Mouse (Mus musculus): Measurements from ENCODE around the gene Gng7.
A peak's percentile ranks its signal among the peaks of the same experiment; 100 is the strongest.

The Gng7 gene

DNA sequence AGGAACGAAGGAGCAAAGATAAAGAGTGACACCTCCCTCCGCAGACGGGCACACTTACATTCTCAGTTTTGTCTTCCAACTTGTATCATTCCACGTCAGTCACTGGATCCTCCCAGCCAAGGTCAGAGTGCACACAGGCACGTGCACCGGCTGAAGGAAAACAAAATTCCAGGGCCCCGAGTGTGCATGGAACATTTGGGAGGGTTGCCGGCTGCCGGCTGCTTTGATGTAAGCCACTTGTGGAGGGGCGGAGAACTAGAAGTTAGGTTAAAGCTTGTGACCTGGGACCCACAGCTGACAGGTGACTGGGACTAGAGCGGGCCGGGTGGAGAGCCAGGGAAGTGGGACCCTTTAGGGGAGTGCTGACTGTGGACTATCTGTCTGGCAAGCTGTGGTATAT lies 48.4 kb downstream of the Gng7 start:
- no peak for DNase-seq

DNA sequence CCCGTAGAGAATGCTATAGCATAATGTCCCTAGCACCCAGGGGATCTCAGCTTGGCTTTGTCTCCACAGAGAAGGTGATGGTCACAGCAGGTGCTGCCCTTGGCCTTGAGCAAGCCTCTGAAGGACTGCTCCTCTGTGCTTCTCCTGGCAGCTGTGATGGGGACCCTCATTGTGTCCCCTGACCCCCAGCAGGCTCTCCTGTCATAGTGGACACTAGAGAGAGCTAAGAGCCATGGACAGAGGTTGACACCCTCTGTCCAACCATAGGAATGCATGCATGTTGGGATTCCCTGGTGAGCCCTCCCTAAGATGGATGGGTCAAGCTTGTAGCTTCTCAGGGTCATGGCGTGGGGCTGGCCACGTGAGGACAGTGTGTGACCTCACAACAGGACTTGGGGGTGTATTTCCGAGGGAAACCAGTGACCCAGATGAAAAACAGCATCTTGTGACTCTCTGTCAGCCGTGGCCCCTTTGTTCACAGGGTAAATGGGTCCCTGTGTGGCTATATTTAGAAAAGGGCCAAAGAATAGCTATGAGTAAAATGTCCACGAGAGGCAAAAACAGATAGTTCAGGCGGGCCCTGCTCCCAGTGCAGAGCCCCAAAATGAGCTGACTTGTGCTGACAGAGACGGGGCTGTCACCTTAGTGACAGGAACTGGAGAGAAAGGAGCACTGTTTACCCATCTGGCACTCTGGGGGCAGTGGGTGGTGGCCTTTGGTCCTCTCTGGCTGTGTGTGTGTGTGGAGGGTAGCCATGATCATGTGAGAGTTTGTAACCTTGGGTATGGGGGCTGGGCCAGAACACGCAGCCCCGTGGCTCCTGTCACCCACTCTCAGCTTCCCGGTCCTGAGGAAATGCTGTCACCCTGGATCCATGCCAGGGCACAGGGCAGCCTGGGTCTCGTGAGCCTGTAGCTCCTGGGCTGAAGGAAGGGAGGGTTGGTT lies 51.4 kb downstream of the Gng7 start:
- peak; percentile 57 for DNase-seq

- DNase-seq, result no peak
Measured at GRCm38 (mm10) chr10:80962585-80962984, 52.2 kb downstream of the Gng7 start.

DNA sequence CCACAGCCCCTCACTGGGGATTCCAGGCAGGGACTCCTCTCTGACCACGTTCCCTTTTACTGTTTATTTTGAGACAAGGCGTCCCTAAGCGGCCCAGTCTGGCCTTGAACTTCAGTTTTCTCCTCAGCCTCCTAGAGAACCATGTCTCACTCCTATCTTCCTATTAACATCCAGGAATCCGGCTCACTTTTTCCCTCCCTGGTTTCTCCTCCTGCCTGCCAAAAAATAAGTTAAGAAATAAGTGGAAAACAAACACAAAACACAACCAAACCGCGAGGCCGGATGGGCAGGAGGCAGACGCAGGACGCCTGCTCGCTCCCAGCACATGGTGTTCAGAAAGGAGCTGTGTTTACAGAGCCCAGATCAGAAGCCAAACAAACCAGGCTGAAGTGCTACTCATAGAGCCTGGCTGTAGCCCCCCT lies 52.7 kb downstream of the Gng7 start:
- DNase-seq, result no peak

GRCm38 (mm10) chr10:80960551-80961508 lies 53.9 kb downstream of the Gng7 start:
- peak; percentile 56 for DNase-seq

GRCm38 (mm10) chr10:80958979-80959637 lies 55.6 kb downstream of the Gng7 start:
- no peak for DNase-seq

DNA sequence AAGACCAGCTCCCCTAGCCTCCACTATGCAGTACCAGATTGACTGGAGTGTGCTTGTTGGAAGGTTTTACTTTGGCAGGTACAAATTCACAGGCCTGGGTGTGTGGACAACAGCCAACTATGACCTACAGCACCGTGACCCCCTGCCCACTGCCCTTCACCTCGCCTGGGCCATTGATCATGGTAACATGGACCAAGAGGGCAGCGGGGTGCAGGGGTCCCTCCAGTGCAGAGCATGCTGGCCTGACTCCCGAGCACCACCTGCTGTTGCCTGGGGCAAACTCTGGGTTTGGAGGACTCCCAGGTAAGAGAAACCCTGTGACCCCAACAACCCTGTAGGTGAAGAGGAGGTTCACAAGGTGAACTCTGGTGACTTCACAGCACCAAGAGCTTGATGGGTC lies 57.0 kb downstream of the Gng7 start:
- DNase-seq, result no peak

DNA sequence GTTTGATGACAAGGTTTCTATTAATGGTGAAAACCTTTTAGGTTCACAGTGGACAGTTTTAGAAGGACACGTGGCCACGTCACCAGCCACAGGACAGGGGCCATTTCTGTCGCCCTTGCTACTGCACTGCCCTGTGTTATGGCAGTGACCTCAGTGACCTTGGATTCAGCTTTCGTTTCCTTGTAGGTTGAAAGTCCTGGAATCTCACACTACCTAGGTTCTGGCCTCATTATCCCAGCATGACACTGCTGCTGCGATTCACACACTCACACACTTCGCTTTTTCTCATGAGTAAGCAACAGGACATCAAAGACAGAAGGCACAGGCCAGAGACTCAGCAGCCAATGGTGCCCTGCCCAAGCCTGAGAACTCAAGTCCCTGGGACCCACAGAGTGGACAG lies 57.8 kb downstream of the Gng7 start:
- DNase-seq, result no peak

- DNase-seq, result no peak
Measured at GRCm38 (mm10) chr10:80956385-80956784, 58.4 kb downstream of the Gng7 start.

GRCm38 (mm10) chr10:80955536-80955935 lies 59.2 kb downstream of the Gng7 start:
- DNase-seq, result peak; percentile 85

- no peak for DNase-seq
Measured at GRCm38 (mm10) chr10:80954843-80955242, 59.9 kb downstream of the Gng7 start.

DNA sequence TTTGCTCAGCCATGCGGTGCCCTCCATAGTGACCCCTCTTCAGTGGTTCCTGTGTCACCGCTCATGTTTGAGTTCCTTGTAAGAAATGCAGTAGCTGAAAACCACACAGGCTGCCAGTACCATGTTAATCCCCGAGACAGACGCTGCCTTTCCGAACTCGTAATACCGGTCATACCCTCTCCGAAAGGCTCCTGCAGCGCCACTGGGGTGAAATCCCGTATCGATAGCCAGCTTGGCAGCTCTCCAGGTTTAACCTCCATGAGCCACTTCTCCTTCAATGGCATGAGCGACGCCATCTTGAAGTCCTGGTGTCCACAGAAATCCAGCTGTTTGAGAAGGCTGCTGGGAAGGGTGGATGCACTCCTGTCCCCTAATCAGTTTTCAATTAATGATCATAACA lies 60.3 kb downstream of the Gng7 start:
- DNase-seq, result peak; percentile 61

DNA sequence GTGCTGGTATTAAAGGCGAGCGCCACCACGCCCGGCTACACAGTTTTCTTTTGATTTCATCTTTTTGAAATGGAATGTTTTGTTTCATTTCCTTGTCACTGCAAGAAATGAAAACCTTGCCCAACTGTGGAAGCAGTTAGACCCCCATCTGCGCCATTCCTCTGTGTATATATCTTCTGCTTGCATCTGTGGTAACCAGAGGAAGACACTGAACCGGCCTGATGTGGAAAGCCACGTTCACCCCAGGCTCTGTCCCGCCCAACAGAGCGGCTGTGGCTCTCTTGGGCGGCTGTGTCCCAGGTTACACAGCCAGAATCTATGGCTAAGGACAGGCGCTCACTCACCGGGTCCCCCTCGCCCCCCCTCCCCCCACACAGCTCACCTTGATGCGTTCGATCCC lies 62.3 kb downstream of the Gng7 start:
- no peak for DNase-seq

- DNase-seq, result no peak
Measured at GRCm38 (mm10) chr10:80951761-80952390, 62.9 kb downstream of the Gng7 start.

DNA sequence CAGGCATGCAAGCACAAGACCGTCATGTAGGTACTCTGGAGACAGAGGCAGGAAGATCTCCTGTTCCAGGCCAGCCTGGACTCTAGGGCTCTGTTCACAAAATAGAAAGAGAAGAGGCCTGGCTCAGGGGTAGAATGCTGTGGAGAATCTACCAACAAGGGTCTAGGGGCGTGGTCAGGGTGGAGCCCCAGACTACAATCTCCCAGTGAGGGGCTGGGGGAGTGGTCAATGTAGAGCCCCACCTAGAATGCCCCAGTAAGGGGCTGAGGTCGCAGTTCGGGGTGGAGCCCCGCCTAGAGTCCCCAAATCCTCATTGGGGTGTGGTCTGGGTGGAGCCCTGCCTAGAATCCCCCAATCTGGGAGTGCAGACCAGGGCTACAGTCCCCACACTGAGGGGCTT lies 64.4 kb downstream of the Gng7 start:
- no peak for DNase-seq

DNA sequence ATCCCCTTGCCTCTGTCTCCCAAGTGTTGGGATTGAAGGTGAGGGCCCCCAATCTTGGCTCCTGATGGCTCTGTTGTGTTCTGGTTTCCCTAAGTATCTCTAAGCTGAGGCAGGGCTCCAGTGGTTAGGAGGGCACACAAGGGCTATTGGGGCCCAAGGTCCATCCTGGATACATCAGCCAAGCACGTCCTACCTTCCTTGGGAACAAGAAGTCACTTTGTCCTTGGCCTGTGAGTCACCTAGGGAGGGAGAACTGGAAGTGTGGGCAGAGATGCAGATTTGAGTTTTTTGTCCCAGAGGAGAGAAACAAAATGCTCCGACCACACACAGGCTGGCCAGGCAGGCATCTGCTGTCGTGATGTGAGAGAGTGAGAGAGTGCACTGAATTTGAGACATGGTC lies 65.7 kb downstream of the Gng7 start:
- DNase-seq, result no peak

DNA sequence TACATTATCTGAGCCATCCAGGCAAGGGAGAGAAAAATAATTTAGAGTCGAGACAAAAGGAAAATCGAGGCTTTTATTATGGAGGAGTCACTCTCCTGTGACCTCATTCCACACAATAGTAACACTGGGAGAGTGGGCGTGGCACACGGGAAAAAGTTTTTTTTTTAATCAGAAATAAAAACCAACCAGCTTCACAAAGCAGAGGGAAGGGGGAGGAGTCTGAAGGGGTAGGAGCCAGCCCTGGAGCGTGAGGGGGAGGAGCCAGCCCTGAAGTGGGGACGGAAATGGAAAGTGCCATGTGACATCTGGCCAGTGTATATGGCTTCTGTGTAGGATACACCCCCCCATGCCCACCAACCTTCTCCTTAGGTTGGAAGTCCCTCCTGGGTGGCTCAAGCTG lies 66.2 kb downstream of the Gng7 start:
- DNase-seq, result peak; percentile 81

- DNase-seq, result peak; percentile 52
Measured at GRCm38 (mm10) chr10:80947802-80948201, 66.9 kb downstream of the Gng7 start.

DNA sequence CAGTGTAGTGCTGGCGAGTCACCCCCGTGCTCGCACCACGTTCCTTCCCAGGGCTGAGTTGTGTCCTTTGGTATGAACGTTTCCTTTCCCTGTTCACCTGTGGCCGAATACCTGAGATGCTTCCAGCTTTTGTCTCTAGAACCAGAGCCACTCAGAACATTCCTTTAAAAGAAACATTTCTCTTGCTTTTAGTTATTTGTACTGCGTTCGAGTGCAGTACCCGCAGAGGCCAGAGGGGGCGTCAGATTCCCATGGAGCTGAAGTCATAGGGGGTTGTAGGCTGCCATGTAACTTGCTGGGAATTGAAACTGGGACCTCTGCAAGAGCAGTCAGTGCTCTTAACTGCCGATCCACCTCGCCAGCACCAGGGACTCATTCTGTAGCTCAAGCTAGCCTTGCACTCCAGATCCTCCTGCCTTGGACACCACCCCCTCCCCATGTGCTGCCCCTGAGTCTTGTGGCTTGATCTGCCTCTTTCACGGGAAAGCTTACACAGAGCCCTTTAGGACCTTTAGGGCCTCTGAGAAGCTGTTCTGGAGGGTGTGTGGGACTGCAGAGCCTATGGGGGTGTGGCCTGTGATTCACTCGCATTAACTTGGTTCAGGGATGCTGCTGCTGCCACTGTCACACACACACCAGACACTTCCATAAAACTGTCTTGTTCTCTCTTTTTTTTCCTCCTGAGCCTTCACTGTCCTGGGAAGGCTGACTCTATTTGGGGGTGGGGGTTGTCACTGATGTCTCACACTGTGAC lies 67.9 kb downstream of the Gng7 start:
- no peak for DNase-seq

- DNase-seq, result no peak
Measured at GRCm38 (mm10) chr10:80944231-80944630, 70.5 kb downstream of the Gng7 start.

- no peak for DNase-seq
Measured at GRCm38 (mm10) chr10:80943701-80944100, 71.0 kb downstream of the Gng7 start.

GRCm38 (mm10) chr10:80942919-80943318 lies 71.8 kb downstream of the Gng7 start:
- no peak for DNase-seq
